ENCODE assay signal across 25 mouse cellular contexts in the genomic region with DNA sequence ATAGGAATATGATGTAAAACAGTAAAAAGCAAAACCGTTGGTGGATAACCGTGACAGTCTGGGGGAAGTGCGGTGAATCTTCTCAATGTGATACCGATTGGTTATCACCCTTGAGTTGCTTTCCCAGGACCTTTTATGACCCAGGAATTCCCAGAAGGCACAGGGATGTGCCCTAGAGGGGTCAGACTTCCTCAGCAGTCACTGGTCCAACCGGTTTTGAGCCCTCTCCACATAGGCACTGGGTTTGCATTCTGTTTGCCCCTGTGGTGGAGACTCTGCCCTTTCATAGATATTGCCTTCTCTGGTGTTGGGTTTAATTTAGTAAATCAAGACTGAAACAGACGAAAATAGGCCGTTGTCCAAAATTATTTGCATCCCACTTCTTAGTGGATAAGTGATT. TPM values are rescaled to one million over a fixed set of nuclear protein-coding genes. Genes with fewer than 3 reads are reported as not detected.
DNase-seq lines count a peak whose midpoint lies in the region; ATAC-seq lines count a peak whose summit lies in the region.
"Had no signal": no experiment of that assay in that cellular context is flagged by ENCODE, and none has a peak within 500 bp of the region (broad histone marks: within the 10 kb centered on the region; RNA-seq: fewer than 3 reads in every experiment).

No protein-coding gene starts in this region.

- H3K9ac ChIP-seq in intestine, embryonic 14.5 days (ENCODE audit: low read length): no peak overlapping the region
- H3K9ac ChIP-seq in intestine, embryonic 16.5 days (ENCODE audit: low read depth, low read length): no peak overlapping the region
- H3K9ac ChIP-seq in forebrain, embryonic 16.5 days (replicated peaks; ENCODE audit: low read depth, low read length): no peak overlapping the region
- H3K9ac ChIP-seq: embryonic facial prominence, embryonic 15.5 days; heart, embryonic 15.5 days; hindbrain, embryonic 14.5 days had no signal

- no peak overlapping the region for H3K4me3 ChIP-seq in intestine, embryonic 14.5 days (ENCODE audit: low read depth, low read length)
- H3K4me3 ChIP-seq in intestine, embryonic 16.5 days (ENCODE audit: low read length): no peak overlapping the region
- H3K4me3 ChIP-seq in forebrain, embryonic 16.5 days (replicated peaks; ENCODE audit: low read length): no peak overlapping the region
- H3K4me3 ChIP-seq: embryonic facial prominence, embryonic 15.5 days; erythroblast, embryonic 14.5 days; forebrain, embryonic 10.5 days; heart, adult 2 months; heart, embryonic 15.5 days; hindbrain, embryonic 10.5 days had no signal

- H3K36me3 ChIP-seq in intestine, embryonic 14.5 days (ENCODE audit: control insufficient read depth, insufficient read depth, low read length): no peaks in the 10 kb centered on the region
- no peaks in the 10 kb centered on the region for H3K36me3 ChIP-seq in intestine, embryonic 16.5 days (ENCODE audit: control insufficient read depth, insufficient read depth, low read length)
- no peaks in the 10 kb centered on the region for H3K36me3 ChIP-seq in forebrain, embryonic 16.5 days (ENCODE audit: control insufficient read depth, insufficient read depth)
- H3K36me3 ChIP-seq: embryonic facial prominence, embryonic 15.5 days; forebrain, embryonic 10.5 days; heart, embryonic 15.5 days; hindbrain, embryonic 10.5 days had no signal

- H3K27me3 ChIP-seq in intestine, embryonic 14.5 days (replicated peaks; ENCODE audit: control insufficient read depth, insufficient read depth, low read length): no peaks in the 10 kb centered on the region
- no peaks in the 10 kb centered on the region for H3K27me3 ChIP-seq in intestine, embryonic 16.5 days (replicated peaks; ENCODE audit: control insufficient read depth, insufficient read depth, low read length)
- no peaks in the 10 kb centered on the region for H3K27me3 ChIP-seq in forebrain, embryonic 16.5 days (replicated peaks; ENCODE audit: control insufficient read depth, insufficient read depth, low read length)
- H3K27me3 ChIP-seq: CH12.LX; embryonic facial prominence, embryonic 15.5 days; heart, embryonic 15.5 days; Patski had no signal

- 0 out of 2 replicates have a peak overlapping the region, but pooled peaks have one; percentile 2 for H3K27ac ChIP-seq in intestine, embryonic 14.5 days (ENCODE audit: low read depth)
- peak overlapping the region; percentile 47; the same call in 1 of the 2 replicates for H3K27ac ChIP-seq in intestine, embryonic 16.5 days (ENCODE audit: low read length)
- H3K27ac ChIP-seq in forebrain, embryonic 16.5 days (ENCODE audit: low read length): no peak overlapping the region
- H3K27ac ChIP-seq: embryonic facial prominence, embryonic 15.5 days; forebrain, embryonic 10.5 days; heart, adult 2 months; heart, embryonic 15.5 days; hindbrain, embryonic 10.5 days; hindbrain, embryonic 14.5 days had no signal

- peak; percentile 67 for ATAC-seq in intestine, embryonic 14.5 days (replicated peaks; ENCODE audit: low FRiP score, low TSS enrichment, low read depth)
- peak; percentile 87 for ATAC-seq in intestine, embryonic 16.5 days
- no peak for ATAC-seq in forebrain, embryonic 16.5 days
- ATAC-seq: activated CD4-positive, CD25-positive, alpha-beta regulatory T cell, adult 4 months; forebrain, embryonic 14.5 days; Patski had no signal

- peak; percentile 21 to 43 for DNase-seq in lung, adult 18-20 months
- no peak for DNase-seq in lung, postnatal 25 days (ENCODE audit: low spot score)
- peak; percentile 52 for DNase-seq in intestine, embryonic 14.5 days (ENCODE audit: low spot score)
- DNase-seq in lung, postnatal 36 days: peak; percentile 46
- no peak for DNase-seq in heart, postnatal 14 days
- DNase-seq: adrenal gland, postnatal 14 days; cerebellum, adult 18-20 months; cerebellum, adult 9-11 months; cerebellum, postnatal 36 days; embryo, embryonic 11 days; gastrocnemius, postnatal 14 days; heart, adult 2 months had no signal

- no peak overlapping the region for H3K4me2 ChIP-seq in intestine, embryonic 14.5 days (ENCODE audit: low read length)
- H3K4me2 ChIP-seq in intestine, embryonic 16.5 days (ENCODE audit: low read depth, low read length): peak overlapping the region; percentile 21; the same call in 1 of the 2 replicates
- no peak overlapping the region for H3K4me2 ChIP-seq in forebrain, embryonic 16.5 days (ENCODE audit: low read length)
- H3K4me2 ChIP-seq: embryonic facial prominence, embryonic 15.5 days; heart, embryonic 11.5 days; heart, embryonic 15.5 days; hindbrain, embryonic 14.5 days had no signal

- WGBS in intestine, embryonic 14.5 days: 62% methylated on average over 7 of the region's 7 CpGs
- 55% methylated on average over 7 of the region's 7 CpGs for WGBS in intestine, embryonic 16.5 days
- WGBS in forebrain, embryonic 16.5 days: 80% methylated on average over 7 of the region's 7 CpGs

- no peaks in the 10 kb centered on the region for H3K9me3 ChIP-seq in intestine, embryonic 14.5 days (ENCODE audit: control insufficient read depth, low read length)
- no peaks in the 10 kb centered on the region for H3K9me3 ChIP-seq in intestine, embryonic 16.5 days (ENCODE audit: control insufficient read depth, low read length)
- no peaks in the 10 kb centered on the region for H3K9me3 ChIP-seq in forebrain, embryonic 16.5 days (ENCODE audit: control insufficient read depth, low read length)
- H3K9me3 ChIP-seq: embryonic facial prominence, embryonic 15.5 days; forebrain, embryonic 10.5 days; heart, embryonic 15.5 days; hindbrain, embryonic 10.5 days had no signal

- intact Hi-C loops in heart, postnatal 14 days (cut with DNase I): no loop called here

- no peaks in the 10 kb centered on the region for H3K4me1 ChIP-seq in intestine, embryonic 14.5 days (replicated peaks; ENCODE audit: control insufficient read depth, insufficient read depth, low read length)
- H3K4me1 ChIP-seq in intestine, embryonic 16.5 days (ENCODE audit: control insufficient read depth, insufficient read depth, low read length): peaks cover 15% of the 10 kb centered on the region
- no peaks in the 10 kb centered on the region for H3K4me1 ChIP-seq in forebrain, embryonic 16.5 days (replicated peaks; ENCODE audit: control insufficient read depth, insufficient read depth, low read length)
- H3K4me1 ChIP-seq: embryonic facial prominence, embryonic 15.5 days; forebrain, embryonic 10.5 days had no signal

RNA-seq across cellular contexts. Expression of a gene that starts 20.8 kb away (rescaled TPM):
- polyA plus RNA-seq in intestine, embryonic 14.5 days (2014; fragmentation: Nextera tagmentation; extraction: Ambion mirVana): 16.4 and 17.7 TPM in 2 replicates
- polyA plus RNA-seq in intestine, embryonic 16.5 days (2015; fragmentation: Nextera tagmentation; extraction: Ambion mirVana): 22.7 and 32.3 TPM in 2 replicates
- 1 to 10 TPM; 4.6 to 6.4 TPM for total RNA-seq in heart, postnatal 14 days (2021)
- polyA plus RNA-seq in forebrain, embryonic 16.5 days (2015; fragmentation: Nextera tagmentation; extraction: Ambion mirVana): 8.7 and 11.8 TPM in 2 replicates
- polyA plus RNA-seq: Patski had no signal

Comparison
In these comparisons a context has a peak if more than half of its experiments do, and no peak if none do; other contexts are left out.
1. DNase-seq: peak in lung, adult 18-20 months (2 of 2), intestine, embryonic 14.5 days (single experiment) and lung, postnatal 36 days (single experiment); none in lung, postnatal 25 days (single experiment) and heart, postnatal 14 days (0 of 2).